Mouse (Mus musculus) frontal cortex, postnatal 25 days (tissue): Measurements from ENCODE around the gene Sclt1.

Experiments used
- DNase-seq, 2 experiments: peaks; one replicate each; pipeline ENCODE4 v3.0.0; 2022; ENCODE audit warnings: low spot score in 2 of 2

Sclt1 gene

DNA sequence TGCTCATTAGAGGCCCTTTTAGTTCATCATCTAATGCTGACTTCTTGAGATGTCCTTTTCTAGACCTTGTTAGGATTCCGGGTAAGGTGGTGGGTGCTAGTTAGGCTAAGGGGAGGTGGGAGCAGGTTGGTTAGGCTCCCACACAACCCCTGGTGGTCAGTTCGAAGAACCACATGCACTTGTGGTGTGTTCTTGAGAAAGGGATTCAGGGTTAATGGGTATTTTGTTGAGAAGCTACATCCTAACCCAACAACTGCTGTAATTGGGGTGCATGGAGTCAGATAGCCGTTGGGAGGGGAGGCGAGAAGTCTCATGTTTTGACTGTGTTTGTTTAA is 136.0 kb downstream of the Sclt1 start:
- DNase-seq: no peak

DNA sequence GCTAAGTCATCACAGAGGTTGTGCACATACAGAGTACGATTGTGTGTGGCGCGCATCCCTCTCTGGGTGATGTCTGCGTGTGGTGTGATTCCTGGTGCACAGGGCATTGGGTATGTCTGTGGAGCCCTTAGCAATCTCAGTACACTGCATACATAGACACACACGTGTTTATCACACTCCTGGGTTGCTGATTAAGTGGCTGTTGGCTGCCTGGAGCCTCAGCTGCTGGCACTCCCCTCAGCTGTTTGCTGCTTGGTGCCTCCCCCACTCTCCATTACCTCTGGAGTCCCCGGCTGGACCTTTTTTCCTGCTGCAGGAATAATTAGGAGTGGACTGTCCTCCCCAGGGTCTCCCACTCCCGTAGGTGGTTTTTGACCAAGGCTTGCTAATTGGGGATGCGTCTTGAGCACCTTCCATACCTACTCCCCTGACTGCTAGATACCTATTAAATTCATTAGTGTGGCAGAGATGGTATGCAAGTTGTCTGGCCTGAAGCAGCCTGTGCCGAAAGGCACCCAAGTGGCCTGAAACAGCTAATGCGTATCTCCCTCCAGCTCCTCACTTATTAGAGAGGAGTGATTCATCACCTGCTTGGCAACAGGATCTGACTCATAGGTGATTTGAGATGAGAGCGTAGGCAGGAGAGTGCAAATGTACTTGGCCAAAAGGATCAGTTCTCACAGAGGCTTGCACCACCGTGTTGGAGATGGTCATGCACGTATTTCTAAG is 136.5 kb downstream of the Sclt1 start:
- DNase-seq: no peak

DNA sequence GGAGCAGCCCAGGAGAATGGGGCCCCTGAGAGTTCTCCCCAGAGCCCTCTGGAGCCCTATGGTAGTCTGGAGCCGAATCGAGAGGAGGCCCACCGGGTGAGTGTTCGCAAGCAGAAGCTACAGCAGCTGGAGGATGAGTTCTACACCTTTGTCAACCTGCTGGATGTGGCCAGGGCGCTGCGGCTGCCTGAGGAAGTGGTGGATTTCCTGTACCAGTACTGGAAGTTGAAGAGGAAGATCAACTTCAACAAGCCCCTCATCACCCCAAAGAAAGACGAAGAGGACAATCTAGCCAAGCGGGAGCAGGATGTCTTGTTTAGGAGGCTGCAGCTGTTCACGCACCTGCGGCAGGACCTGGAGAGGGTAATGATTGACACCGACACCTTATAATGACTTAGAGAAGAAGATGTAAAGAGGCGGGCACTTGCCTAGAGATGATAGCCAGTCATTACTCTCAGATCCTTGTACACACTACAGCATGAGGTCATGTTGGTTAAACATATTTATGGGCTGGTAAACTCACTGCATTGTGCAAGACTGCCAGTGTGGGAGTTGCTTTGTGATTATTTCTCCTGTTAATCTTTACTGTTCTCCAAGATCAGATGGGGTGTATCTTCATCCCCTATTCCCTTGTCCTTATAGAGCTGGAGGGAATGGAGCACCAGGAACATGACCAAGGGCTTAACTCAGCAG is 137.5 kb downstream of the Sclt1 start:
- DNase-seq: no peak

DNA sequence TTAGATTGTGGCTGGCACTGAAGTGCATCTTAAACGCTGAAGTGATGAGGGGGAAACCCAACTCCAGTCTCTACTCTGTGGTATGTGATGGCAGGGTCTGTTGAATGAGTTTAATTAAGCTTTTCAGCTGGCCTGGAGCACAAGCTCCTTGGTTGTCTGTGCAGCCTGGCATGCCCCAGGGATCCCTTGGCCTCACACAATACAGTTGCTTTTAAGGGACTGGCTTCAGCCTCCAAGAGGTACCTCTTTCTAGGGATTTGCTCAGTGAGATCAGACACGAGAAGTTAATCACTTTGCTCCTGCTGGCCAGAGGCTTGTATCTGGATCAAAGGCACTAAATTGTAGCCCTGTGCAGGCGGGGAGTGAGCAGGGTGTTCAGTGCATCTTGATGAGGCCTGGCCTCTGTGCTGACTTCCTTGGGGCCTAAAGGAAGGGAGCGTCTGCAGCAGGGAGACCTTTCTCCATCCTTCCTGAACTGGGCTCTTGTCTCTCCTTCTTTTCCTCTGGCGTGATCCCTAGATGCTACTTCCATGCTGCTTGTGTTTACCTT is 138.8 kb downstream of the Sclt1 start:
- DNase-seq: no peak

DNA sequence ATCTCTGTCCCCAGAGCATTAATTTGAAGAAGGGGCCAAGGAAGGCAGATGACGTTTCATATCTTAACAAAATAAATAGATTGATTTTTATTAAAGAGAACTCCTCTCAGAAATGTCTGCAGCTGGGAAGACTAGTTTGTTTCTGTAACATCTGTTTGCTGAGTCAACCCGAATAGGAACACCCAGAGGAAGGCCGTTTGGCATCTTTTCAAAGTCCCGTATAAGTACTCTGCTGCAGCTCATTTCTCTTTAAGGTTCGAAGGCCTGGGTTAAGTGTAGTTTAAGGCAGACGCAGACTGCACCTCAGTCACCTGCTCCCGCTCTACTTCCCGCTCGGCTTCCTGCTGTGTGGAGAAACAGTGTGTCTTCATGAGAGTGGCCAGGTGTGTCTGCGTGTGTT is 139.4 kb downstream of the Sclt1 start:
- DNase-seq: peak in 1 of 2 experiments; percentile 1

DNA sequence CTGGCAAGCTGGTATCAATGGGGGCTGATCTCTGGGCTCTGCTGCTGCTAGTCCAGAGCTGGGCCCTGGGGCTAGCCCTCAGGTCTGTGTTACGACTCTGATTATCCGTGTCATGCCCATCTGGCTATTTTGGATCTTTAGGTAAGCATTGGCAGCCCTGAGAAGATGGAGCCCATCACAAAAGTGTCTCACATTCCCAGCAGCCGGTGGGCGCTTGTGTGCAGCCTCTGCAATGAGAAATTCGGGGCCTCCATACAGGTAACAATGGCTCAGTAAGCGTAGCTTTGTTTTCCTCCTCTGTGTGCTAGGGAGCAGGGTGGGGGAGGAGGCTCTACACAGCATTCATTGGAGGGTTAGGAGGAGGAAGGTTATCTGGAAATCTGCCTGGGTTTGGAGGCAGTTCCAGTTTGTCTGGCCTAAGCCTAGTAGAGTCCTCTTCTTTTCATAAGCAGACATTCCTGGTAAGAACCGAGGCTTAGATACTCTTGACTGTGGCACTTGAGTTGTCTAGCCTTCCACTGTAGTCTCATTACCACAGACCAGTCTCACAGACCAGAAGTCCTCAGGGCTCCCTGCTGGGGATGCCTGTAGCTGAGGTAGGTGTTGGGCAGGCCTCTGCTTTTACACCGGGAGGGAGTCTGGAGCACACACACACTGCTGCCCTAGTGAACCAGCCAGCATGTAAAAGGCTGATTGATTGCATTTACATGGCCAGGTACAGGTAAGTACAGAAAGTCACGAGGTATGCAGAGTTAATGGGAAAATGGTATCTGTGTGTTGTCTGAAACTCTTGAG is 140.9 kb downstream of the Sclt1 start:
- DNase-seq: no peak

DNA sequence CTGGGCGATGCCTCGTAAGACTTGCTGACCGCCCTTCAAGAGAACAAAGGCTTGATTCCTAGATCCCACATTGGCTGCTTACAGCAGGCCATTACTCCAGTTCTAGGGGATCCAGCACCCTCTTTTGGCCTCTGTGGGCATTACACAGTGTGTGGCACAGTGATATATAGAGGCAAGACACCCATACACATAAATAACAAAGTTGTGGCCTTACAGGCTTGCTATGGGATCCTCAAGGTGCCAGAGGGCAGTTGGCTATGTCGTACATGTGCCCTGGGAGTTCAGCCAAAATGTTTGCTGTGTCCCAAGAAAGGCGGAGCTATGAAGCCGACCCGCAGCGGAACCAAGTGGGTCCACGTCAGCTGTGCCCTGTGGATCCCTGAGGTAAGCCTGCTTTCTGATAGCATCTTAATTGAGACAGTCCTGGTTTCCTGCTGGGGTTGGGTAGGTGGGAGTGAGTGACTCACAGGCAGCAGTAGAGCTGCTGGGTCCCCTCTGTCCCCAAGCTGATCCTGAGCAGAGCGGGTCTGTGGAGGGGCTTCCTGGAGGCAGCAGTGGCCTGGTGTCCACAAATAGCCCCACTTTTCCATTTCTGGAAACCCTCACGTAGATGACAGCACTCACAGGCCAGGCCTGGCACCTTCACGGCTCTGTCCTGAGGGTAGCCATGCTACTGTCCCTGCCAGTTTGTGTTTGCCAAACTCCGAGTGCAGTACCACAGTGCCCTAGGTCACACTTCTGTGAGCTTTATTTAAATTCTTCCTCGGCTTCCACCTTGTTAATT is 142.3 kb downstream of the Sclt1 start:
- DNase-seq: peak in 1 of 2 experiments; percentile 38

DNA sequence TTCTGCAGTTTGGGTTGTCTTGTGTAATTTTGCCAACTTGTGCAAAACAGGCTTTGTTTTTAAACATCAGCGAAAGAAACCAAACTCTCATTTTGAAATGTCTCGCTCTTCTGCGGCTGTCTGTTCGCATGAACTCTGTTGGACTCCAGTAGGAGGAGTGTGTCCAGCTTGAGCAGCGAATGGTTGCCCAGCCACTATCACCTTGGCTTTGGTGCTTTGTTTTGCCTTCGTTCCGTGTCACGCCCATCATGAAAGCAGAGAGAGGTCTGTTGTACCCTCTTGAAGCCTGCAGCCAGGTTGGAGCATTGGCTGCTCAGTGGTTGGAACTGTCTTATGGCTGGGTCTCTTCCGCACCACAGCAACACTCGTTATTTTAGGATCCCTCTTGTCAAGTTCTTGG is 143.1 kb downstream of the Sclt1 start:
- DNase-seq: no peak

DNA sequence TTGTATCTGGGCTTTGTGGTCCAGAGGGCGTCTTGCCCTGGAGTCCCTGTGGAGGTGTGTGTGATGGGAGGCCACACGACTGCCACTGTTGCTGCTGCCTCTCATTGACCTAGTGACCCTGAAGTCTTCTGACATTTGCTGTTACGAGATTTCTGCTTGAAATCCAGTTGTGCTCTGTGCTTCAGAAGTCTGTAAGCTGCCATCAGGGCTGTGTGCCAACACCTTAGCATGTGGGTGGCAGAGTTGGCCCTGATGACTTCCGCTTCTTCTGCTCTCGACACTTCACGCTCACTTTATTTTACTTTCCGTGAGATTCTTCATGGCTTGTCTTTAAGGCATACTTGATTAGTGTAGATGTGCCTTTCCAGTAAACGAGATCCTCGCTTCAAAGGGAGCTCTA is 143.9 kb downstream of the Sclt1 start:
- no peak for DNase-seq

DNA sequence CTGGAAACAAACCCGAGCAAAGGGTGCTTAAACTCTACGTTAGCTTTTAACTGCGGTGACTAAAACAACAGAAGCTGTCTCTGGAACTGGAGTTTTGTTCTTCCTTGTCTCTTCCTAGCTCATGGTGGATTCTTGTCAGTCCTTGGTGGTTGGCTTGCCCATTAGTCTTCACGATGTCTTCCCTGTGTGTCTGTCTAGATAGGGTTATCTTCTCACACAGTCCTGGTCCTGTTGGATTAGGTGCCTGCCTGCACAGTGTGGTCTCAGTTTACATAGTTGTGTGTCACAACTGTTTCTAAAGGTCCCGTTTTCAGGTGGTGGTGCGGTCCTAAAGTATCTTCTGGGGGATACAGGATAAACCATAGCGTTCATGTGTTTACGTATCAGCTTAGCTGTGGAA is 145.3 kb downstream of the Sclt1 start:
- DNase-seq: no peak

DNA sequence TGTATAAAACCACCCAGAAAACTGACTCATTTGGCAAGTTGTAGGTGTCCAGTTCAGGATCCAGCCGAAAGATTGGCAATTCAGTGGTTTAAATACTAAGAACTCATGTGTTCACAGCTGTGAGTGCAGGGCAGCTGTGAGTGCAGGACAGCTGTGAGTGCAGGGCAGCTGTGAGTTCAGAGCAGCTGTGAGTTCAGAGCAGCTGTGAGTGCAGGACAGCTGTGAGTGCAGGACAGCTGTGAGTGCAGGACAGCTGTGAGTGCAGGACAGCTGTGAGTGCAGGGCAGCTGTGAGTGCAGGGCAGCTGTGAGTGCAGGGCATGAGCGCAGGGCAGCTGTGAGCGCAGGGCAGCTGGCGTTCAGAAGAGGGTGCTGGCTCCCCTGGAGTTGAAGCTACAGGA is 147.3 kb downstream of the Sclt1 start:
- DNase-seq: no peak

DNA sequence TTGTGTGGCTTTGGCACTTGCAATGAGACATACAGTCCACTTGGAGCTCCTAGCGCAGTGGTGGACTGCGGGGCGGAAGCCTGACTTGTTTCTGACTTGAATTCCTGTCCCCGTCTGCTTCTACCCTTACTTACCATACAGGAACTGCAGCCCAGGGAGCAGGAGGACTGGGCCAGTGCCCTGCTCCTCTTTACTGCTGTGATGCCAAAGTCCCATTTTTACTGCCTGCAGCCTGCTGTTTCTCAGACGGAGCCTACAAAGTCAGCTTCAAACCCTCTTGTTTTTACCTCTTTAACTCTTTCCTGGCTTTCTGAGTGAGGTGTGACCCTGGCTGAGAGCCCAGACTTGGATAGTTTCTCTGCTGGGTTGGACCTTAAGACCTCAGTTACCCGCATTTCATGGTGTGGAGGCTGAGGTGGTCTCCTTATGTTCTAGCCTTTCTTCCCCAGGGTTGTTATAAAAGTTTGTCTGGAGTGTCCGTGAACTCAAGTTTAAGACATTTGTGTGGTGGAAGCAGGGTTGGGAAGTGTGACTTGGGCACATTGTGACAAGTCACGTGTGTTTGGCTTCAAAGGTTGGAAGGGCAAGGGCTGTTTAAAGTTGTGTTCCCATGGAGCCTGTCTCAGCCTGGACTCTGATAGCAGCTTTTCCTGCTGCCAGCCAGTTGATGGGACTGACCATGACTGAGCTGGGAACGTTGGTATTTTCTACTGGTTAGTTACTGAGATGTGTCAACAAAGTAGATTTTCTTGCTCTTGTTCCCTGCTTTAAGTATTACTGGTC is 148.0 kb downstream of the Sclt1 start:
- no peak for DNase-seq

DNA sequence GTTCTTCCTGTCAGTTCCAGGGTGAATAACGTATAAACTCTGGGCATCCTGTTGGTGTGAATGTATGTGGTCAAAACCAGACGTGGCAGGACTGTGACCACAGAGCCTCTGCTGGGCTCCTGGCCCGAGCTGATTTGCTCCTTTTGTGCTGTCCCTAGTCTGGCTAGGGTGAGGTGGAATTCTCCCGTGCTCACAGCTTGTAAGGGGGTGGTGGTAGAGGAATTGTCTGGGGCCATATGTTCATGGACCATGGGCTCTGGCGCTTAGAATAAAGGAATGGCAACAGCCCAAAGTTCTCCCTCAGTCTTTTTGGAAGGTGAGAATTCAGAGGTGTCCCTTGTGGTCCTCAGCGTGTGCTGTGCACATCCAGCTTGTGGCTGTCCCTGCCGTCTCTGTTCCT is 149.5 kb downstream of the Sclt1 start:
- DNase-seq: no peak

DNA sequence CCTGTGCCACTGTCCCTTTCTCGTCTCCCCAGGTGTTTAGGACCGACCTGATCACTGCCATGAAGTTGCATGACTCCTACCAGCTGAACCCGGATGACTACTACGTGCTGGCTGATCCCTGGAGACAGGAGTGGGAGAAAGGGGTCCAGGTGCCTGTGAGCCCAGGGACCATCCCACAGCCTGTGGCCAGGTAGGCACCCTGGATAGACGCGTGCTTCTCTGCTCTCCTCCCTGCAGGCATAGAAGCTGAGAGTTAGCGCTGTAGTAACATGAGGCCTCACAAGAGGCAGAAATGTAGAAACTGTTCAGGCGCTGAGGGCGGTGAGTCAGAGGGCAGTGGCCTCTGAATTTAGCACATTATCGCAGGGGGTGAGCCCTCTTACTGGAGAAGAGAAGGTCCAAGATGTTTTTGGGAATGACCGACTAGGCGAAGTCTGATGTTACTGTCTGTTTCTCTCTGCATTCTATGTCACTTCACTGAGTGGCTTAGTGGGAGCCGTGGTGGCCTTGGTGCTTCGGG is 150.6 kb downstream of the Sclt1 start:
- DNase-seq: no peak

DNA sequence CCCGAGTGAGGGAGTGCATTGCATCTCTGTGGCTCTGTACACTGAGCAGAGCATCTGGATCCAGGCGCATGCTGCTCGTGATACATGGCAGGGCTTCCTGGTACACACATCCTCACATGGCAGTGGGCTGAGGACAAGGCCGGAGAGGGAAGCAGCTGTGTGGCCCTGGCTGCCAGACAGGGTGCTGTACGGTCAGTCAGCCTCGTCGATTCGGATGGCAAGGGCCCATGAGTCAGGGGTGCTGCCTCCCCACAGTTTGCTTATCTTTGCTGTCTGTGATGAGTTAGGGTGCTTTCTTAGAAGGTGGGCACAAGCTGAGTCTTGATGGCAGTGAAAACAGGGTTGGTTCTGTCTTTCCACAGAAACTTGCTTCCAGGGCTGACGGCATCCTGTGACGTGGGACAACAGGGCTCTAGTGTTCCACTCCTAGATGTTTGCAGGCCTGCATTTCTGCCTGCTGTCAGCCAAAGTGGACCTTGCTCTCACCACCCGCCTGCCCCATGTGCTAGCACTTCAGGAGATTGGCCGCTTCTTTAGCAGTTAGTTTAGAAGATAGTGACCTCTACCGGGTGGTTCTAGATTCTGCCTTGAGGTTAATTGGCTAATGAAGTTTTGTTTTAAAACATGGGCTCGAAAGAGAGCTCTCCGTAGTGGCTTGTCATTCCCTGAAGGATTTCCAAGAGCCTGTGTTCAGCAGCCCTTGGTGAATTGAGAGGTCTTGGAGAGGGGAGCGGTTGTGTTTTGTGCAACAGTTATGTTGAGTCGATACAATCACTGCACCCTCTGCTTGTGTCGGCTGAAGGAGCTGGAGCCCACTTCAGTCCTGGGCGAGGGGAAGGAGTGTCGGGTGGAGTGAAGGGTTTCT is 151.4 kb downstream of the Sclt1 start:
- DNase-seq: no peak

DNA sequence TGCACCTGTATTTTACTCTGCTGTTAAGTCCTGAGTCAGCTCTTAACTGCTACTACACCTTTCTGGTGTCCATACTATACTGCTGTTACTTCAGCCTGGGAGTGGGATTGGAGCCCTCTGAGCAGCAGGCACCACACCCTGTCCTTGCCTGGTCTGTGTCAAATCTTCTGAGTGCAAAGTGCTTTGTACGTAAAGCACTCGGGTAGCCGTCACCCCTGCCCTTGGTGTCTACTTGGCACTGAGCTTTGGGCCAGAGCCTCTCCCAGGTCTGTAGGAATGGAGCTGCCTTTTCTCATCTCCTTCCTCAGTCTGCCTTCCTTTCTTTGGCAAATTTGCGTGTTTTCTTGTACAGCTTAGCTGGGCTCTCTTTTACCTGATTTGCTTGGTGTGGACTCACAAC is 152.3 kb downstream of the Sclt1 start:
- no peak for DNase-seq

DNA sequence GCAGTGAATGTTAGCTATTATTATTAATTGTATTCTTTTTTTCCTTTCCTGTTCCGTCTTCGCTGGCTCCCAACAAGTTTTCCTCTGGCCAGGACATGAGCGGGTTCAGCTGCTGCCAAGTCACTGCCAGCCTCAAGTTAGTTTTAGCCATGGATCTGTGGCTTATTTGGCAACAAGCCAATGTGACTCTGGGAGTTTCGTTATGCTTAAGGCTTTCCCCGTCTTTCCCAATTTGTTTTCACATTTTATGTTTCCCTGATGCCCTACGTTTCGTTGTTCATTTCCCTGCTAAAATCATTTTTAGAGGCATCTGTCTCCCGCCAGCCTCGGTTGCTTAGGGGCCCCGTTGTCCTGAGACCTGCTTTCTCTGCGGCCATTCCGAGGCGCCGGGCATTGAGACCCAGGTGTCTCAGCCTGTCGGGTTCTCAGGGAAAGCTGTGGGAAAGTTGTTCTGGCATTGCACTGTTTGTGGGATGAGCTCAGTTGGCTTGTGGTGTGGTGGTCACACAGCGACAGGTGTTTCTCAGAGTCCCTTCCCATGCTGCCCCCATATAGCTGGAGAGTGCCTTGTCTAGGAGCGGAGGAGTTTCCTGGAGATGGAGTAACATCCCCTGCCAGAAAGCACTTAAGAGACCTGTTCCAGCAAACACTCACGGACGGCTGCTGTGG is 152.9 kb downstream of the Sclt1 start:
- no peak for DNase-seq

DNA sequence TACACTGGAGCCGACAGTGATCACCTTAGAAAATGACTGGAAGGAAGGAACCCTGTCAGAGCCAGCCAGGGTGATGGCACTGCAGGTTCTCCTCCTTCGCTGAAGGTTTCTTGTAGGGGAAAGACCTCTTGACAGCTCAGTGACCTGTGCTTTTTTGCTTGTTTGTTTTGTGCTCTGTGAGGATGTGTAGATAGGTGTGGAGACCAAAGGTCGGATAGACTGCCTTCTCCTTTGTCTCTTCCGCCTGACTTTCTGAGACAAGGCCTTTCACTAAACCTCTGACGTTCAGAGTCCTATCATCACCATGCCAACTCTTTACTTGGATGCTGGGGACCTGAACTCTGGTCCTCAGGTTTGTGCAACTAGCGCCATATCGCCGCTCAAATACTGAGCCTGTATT is 153.8 kb downstream of the Sclt1 start:
- DNase-seq: no peak

DNA sequence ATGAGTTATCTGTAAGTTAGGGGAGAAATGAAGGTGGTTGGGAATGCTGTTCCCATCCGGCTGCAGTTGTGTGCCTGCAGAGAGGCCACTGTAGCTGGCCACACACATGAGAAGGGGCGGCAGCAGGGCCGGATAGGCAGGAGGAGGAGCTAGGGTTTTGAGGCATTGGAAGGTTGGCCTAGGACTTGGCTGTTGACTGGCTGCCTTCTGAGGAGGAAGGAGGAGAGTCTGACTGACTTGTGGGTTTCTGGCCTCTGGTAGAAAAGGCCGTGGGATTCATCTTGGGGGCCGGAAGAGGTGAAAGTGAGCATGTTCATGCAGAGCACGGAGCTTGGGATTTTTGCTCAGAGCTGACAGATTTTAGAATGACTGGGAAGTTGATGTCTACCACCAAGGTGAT is 154.7 kb downstream of the Sclt1 start:
- DNase-seq: no peak
